Mouse (Mus musculus): ENCODE measurements at regions not wholly inside any gene's neighbourhood (a gene's known extent, or its start where the extent isn't known, plus 50 kb on each side); places are given as distances from the start of the nearest gene placed in this dataset.

DNA sequence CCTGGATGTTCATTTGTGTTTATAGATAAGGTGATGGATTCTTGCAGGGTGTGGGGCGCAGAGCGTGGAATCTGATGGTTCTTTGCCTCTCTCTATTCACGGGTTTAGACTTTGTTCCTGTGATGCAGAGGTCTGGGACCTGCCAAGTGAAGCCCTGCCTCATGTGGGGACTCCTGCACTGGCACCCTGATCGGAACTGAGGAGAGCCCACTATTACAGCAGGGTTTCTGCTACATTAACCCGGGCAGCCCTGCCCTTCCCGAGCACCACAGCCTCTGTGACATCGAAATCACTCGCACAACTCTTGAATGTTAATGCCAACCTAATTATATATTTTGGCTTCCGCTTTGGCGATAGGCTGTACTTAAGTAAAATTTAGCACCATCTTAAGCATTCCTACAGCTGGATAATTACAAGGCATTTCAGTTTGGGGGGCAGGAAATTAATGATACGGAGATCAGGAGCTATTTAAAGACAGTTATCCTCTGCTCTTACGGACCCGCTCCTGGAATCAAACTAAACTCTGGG is 294.7 kb downstream of the Irs2 start:
- no peak overlapping the region for H3K27ac ChIP-seq (ENCODE audit: control insufficient read depth, insufficient read depth, low read length)
- 95% methylated on average over 13 of the region's 13 CpGs for WGBS

DNA sequence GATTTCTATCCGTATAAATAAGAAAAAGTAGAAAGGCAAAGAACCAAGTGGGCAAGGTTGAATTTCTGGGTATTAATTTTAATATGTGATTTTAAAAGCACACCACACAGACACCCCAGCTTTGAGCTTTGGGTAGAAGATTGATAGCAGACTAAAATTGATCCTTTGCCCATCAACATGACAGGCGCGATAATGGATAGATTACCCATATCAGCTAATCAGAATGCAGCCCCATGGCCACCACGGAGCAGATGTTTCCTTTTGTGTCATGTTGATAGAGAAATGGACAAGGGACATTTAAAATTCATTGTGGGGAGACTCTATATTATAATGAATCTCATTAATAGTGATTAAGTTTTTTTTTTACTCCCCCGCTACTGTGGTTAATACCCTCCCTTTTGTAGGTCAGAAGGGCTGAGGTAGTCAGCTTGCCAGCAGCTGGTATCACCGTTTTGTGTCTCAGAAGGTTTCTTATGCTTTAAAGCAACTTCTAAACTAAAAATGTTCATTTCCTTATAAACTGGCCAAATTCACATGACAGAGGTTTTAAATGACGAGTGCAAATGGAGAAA is 296.1 kb downstream of the Irs2 start:
- H3K4me1 ChIP-seq (replicated peaks; ENCODE audit: control insufficient read depth, insufficient read depth, low read length) = no peaks in the 10 kb centered on the region
- no peak for TF ChIP-seq POLR2A (IDR thresholded peaks at IDR 0.05; ENCODE audit: control insufficient read depth, extremely low read depth, insufficient read depth, low read length, poor library complexity)
- no peak for TF ChIP-seq CTCF (IDR thresholded peaks at IDR 0.05; ENCODE audit: borderline replicate concordance, control insufficient read depth, extremely low read depth, insufficient read depth, low read length, poor library complexity)
- H3K27me3 ChIP-seq (ENCODE audit: control insufficient read depth, insufficient read depth, low read length) = no peaks in the 10 kb centered on the region
- 91% methylated on average over 7 of the region's 7 CpGs for WGBS
- no peaks in the 10 kb centered on the region for H3K36me3 ChIP-seq (ENCODE audit: control insufficient read depth, insufficient read depth, low read length)
- no peak overlapping the region for H3K4me3 ChIP-seq (ENCODE audit: control insufficient read depth, insufficient read depth, low read length)
- no peak for DNase-seq
- H3K27ac ChIP-seq (ENCODE audit: control insufficient read depth, insufficient read depth, low read length) = no peak overlapping the region

More for the DNA sequence above, 294.7 kb downstream of the Irs2 start:
- Histone ChIP-seq H3K27me3 (ENCODE audit: control insufficient read depth, insufficient read depth, low read length) (no peaks in the 10 kb centered on the region), H3K4me1 (replicated peaks; ENCODE audit: control insufficient read depth, insufficient read depth, low read length) (no peaks in the 10 kb centered on the region), H3K36me3 (ENCODE audit: control insufficient read depth, insufficient read depth, low read length) (no peaks in the 10 kb centered on the region), H3K4me3 (ENCODE audit: control insufficient read depth, insufficient read depth, low read length) (no peak overlapping the region)
- no peak for DNase-seq
- TF ChIP-seq CTCF (IDR thresholded peaks at IDR 0.05; ENCODE audit: borderline replicate concordance, control insufficient read depth, extremely low read depth, insufficient read depth, low read length, poor library complexity) (no peak), POLR2A (IDR thresholded peaks at IDR 0.05; ENCODE audit: control insufficient read depth, extremely low read depth, insufficient read depth, low read length, poor library complexity) (no peak)

GRCm38 (mm10) chr8:10711474-10711873 is 296.8 kb downstream of the Irs2 start:
- TF ChIP-seq POLR2A (IDR thresholded peaks at IDR 0.05; ENCODE audit: control insufficient read depth, extremely low read depth, insufficient read depth, low read length, poor library complexity) (no peak), CTCF (IDR thresholded peaks at IDR 0.05; ENCODE audit: borderline replicate concordance, control insufficient read depth, extremely low read depth, insufficient read depth, low read length, poor library complexity) (no peak)
- H3K4me1 ChIP-seq (replicated peaks; ENCODE audit: control insufficient read depth, insufficient read depth, low read length) = no peaks in the 10 kb centered on the region
- H3K36me3 ChIP-seq (ENCODE audit: control insufficient read depth, insufficient read depth, low read length) = no peaks in the 10 kb centered on the region
- DNase-seq = no peak
- no peak overlapping the region for H3K4me3 ChIP-seq (ENCODE audit: control insufficient read depth, insufficient read depth, low read length)
- no peaks in the 10 kb centered on the region for H3K27me3 ChIP-seq (ENCODE audit: control insufficient read depth, insufficient read depth, low read length)
- H3K27ac ChIP-seq (ENCODE audit: control insufficient read depth, insufficient read depth, low read length) = no peak overlapping the region
- 39% methylated on average over 7 of the region's 7 CpGs for WGBS

GRCm38 (mm10) chr8:10708509-10708908 is 299.7 kb downstream of the Irs2 start:
- no peaks in the 10 kb centered on the region for H3K4me1 ChIP-seq (replicated peaks; ENCODE audit: control insufficient read depth, insufficient read depth, low read length)
- WGBS = 70% methylated on average over 6 of the region's 6 CpGs
- H3K4me3 ChIP-seq (ENCODE audit: control insufficient read depth, insufficient read depth, low read length) = no peak overlapping the region
- TF ChIP-seq CTCF (IDR thresholded peaks at IDR 0.05; ENCODE audit: borderline replicate concordance, control insufficient read depth, extremely low read depth, insufficient read depth, low read length, poor library complexity) = no peak
- TF ChIP-seq POLR2A (IDR thresholded peaks at IDR 0.05; ENCODE audit: control insufficient read depth, extremely low read depth, insufficient read depth, low read length, poor library complexity) = no peak
- no peak overlapping the region for H3K27ac ChIP-seq (ENCODE audit: control insufficient read depth, insufficient read depth, low read length)
- H3K36me3 ChIP-seq (ENCODE audit: control insufficient read depth, insufficient read depth, low read length) = no peaks in the 10 kb centered on the region
- no peak for DNase-seq
- H3K27me3 ChIP-seq (ENCODE audit: control insufficient read depth, insufficient read depth, low read length) = no peaks in the 10 kb centered on the region

DNA sequence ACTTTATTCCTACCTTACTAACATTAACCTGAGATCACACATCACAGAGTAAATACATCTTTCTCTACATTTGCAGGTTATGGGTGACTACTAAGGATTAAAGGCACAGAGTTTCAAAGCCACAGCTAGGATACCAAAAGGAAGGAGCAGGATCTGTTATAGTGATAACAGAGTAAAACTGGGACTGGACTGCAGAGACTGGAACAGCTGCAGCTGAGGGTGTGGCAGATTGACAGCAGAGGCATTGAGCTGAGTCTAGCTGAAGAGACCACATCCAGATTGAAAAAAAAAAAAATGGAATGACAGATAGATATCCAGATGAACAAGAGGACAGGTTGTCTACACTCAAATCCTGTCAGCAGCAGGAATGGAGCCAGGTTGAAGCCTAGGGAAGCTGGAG is 301.1 kb downstream of the Irs2 start:
- Histone ChIP-seq H3K27ac (ENCODE audit: control insufficient read depth, insufficient read depth, low read length) (no peak overlapping the region), H3K4me1 (replicated peaks; ENCODE audit: control insufficient read depth, insufficient read depth, low read length) (no peaks in the 10 kb centered on the region), H3K36me3 (ENCODE audit: control insufficient read depth, insufficient read depth, low read length) (no peaks in the 10 kb centered on the region), H3K4me3 (ENCODE audit: control insufficient read depth, insufficient read depth, low read length) (no peak overlapping the region), H3K27me3 (ENCODE audit: control insufficient read depth, insufficient read depth, low read length) (no peaks in the 10 kb centered on the region)
- DNase-seq = no peak
- TF ChIP-seq CTCF (IDR thresholded peaks at IDR 0.05; ENCODE audit: borderline replicate concordance, control insufficient read depth, extremely low read depth, insufficient read depth, low read length, poor library complexity) (no peak), POLR2A (IDR thresholded peaks at IDR 0.05; ENCODE audit: control insufficient read depth, extremely low read depth, insufficient read depth, low read length, poor library complexity) (no peak)

DNA sequence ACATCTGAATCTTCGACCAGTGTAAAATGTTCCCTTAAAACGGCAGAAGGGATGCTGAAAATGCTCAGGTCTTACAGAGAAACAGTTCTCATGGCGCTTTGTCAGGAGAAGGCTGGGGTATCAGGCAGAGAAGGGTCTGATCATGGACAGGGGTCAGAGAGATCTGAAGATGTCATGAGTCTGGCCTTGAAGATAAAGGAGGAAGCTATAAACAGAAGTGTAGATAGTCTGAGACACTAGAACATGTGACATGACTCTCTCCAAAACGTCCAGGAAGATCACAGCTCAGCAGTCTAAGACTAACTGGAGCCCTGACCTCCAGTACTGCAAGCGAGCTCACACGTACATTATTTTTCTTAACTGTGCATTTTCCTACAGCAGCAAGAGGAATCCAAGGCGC is 302.3 kb downstream of the Irs2 start:
- H3K36me3 ChIP-seq (ENCODE audit: control insufficient read depth, insufficient read depth, low read length) = no peaks in the 10 kb centered on the region
- TF ChIP-seq CTCF (IDR thresholded peaks at IDR 0.05; ENCODE audit: borderline replicate concordance, control insufficient read depth, extremely low read depth, insufficient read depth, low read length, poor library complexity) = no peak
- no peak for TF ChIP-seq POLR2A (IDR thresholded peaks at IDR 0.05; ENCODE audit: control insufficient read depth, extremely low read depth, insufficient read depth, low read length, poor library complexity)
- H3K4me1 ChIP-seq (replicated peaks; ENCODE audit: control insufficient read depth, insufficient read depth, low read length) = no peaks in the 10 kb centered on the region
- no peak overlapping the region for H3K4me3 ChIP-seq (ENCODE audit: control insufficient read depth, insufficient read depth, low read length)
- H3K27me3 ChIP-seq (ENCODE audit: control insufficient read depth, insufficient read depth, low read length) = no peaks in the 10 kb centered on the region
- no peak overlapping the region; the same call in 1 of the 2 replicates for H3K27ac ChIP-seq (ENCODE audit: control insufficient read depth, insufficient read depth, low read length)
- DNase-seq = no peak
- 75% methylated on average over 7 of the region's 7 CpGs for WGBS

GRCm38 (mm10) chr8:10702755-10703154 is 305.5 kb downstream of the Irs2 start:
- Histone ChIP-seq H3K27ac (ENCODE audit: control insufficient read depth, insufficient read depth, low read length) (no peak overlapping the region), H3K36me3 (ENCODE audit: control insufficient read depth, insufficient read depth, low read length) (no peaks in the 10 kb centered on the region), H3K4me1 (replicated peaks; ENCODE audit: control insufficient read depth, insufficient read depth, low read length) (no peaks in the 10 kb centered on the region), H3K4me3 (ENCODE audit: control insufficient read depth, insufficient read depth, low read length) (no peak overlapping the region), H3K27me3 (ENCODE audit: control insufficient read depth, insufficient read depth, low read length) (no peaks in the 10 kb centered on the region)
- no peak for TF ChIP-seq POLR2A (IDR thresholded peaks at IDR 0.05; ENCODE audit: control insufficient read depth, extremely low read depth, insufficient read depth, low read length, poor library complexity)
- no peak for TF ChIP-seq CTCF (IDR thresholded peaks at IDR 0.05; ENCODE audit: borderline replicate concordance, control insufficient read depth, extremely low read depth, insufficient read depth, low read length, poor library complexity)
- DNase-seq = no peak
- 97% methylated on average over 7 of the region's 7 CpGs for WGBS
